16 mouse cellular contexts compared by ENCODE assay signal in genomic region chr13:24825587-24825986, GRCm38 (mm10). TPM values are rescaled to one million over a fixed set of nuclear protein-coding genes. Genes with fewer than 3 reads are reported as not detected.
DNase-seq lines count a peak whose midpoint lies in the region; ATAC-seq and TF ChIP-seq lines count a peak whose summit lies in the region.
"Had no signal": no experiment of that assay in that cellular context is flagged by ENCODE, and none has a peak within 500 bp of the region (broad histone marks: within the 10 kb centered on the region; RNA-seq: fewer than 3 reads in every experiment).

No protein-coding gene starts in this region.

- H3K4me1 ChIP-seq in heart, embryonic 13.5 days = peaks cover 40% of the 10 kb centered on the region
- peaks cover 28% of the 10 kb centered on the region for H3K4me1 ChIP-seq in heart, embryonic 12.5 days (replicated peaks)
- peaks cover 7% of the 10 kb centered on the region for H3K4me1 ChIP-seq in liver, adult 2 months (ENCODE audit: control insufficient read depth, insufficient read depth, low read length)
- H3K4me1 ChIP-seq in liver, embryonic 11.5 days (replicated peaks; ENCODE audit: control insufficient read depth, insufficient read depth, low read length) = no peaks in the 10 kb centered on the region; the same call in 1 of the 2 replicates

- peak; percentile 40 for DNase-seq in adrenal gland, postnatal 14 days
- no peak for DNase-seq in adrenal gland, adult 18-20 months (ENCODE audit: low spot score in 2 of 2)
- DNase-seq in liver, adult 2 months (ENCODE audit: extremely low read depth, low read depth, low spot score) = peak; percentile 87
- DNase-seq in liver, embryonic 11.5 days (ENCODE audit: low spot score) = no peak
- peak; percentile 67 to 73 for DNase-seq in kidney, postnatal 36 days
- DNase-seq: lung, postnatal 14 days; thymus, adult 2 months had no signal

- TF ChIP-seq CTCF in liver, adult 2 months (IDR thresholded peaks at IDR 0.05; ENCODE audit: low read depth, low read length) = no peak

- H3K36me3 ChIP-seq in heart, embryonic 13.5 days = peaks cover 21% of the 10 kb centered on the region
- peaks cover 7% of the 10 kb centered on the region for H3K36me3 ChIP-seq in heart, embryonic 12.5 days
- H3K36me3 ChIP-seq in liver, adult 2 months (ENCODE audit: control insufficient read depth, insufficient read depth, low read length) = no peaks in the 10 kb centered on the region
- H3K36me3 ChIP-seq in liver, embryonic 11.5 days (ENCODE audit: control insufficient read depth, insufficient read depth, low read length) = no peaks in the 10 kb centered on the region
- H3K36me3 ChIP-seq: embryonic facial prominence, embryonic 15.5 days; midbrain, embryonic 12.5 days had no signal

- no peaks in the 10 kb centered on the region for H3K79me2 ChIP-seq in liver, adult 2 months (ENCODE audit: control insufficient read depth, insufficient read depth, low read length)

- 0 out of 2 replicates have a peak overlapping the region, but pooled peaks have one; percentile 47 for H3K9ac ChIP-seq in heart, embryonic 13.5 days
- H3K9ac ChIP-seq in heart, embryonic 12.5 days = no peak overlapping the region
- no peak overlapping the region for H3K9ac ChIP-seq in liver, adult 2 months (ENCODE audit: low read depth, low read length)
- no peak overlapping the region for H3K9ac ChIP-seq in liver, embryonic 11.5 days (ENCODE audit: low read depth, low read length)
- H3K9ac ChIP-seq: embryonic facial prominence, embryonic 15.5 days; forebrain, embryonic 13.5 days; liver, embryonic 14.5 days; midbrain, embryonic 12.5 days had no signal

- no peaks in the 10 kb centered on the region for H3K27me3 ChIP-seq in heart, embryonic 13.5 days (replicated peaks)
- H3K27me3 ChIP-seq in heart, embryonic 12.5 days (replicated peaks) = no peaks in the 10 kb centered on the region
- no peaks in the 10 kb centered on the region for H3K27me3 ChIP-seq in liver, adult 2 months (ENCODE audit: control insufficient read depth, insufficient read depth, low read length)
- H3K27me3 ChIP-seq in liver, embryonic 11.5 days (replicated peaks; ENCODE audit: control insufficient read depth, insufficient read depth, low read length) = no peaks in the 10 kb centered on the region
- H3K27me3 ChIP-seq: embryonic facial prominence, embryonic 15.5 days; forebrain, embryonic 13.5 days; midbrain, embryonic 12.5 days had no signal

- TF ChIP-seq POLR2A in liver, adult 2 months (IDR thresholded peaks at IDR 0.05; ENCODE audit: extremely low read depth, insufficient read depth, low read length) = no peak

- H3K4me2 ChIP-seq in heart, embryonic 13.5 days = peak overlapping the region; percentile 13; the same call in 1 of the 2 replicates
- no peak overlapping the region for H3K4me2 ChIP-seq in heart, embryonic 12.5 days
- no peak overlapping the region for H3K4me2 ChIP-seq in liver, embryonic 11.5 days
- H3K4me2 ChIP-seq: embryonic facial prominence, embryonic 15.5 days; forebrain, embryonic 13.5 days; midbrain, embryonic 12.5 days had no signal

- H3K9me3 ChIP-seq in heart, embryonic 13.5 days = no peaks in the 10 kb centered on the region
- no peaks in the 10 kb centered on the region; the same call in 1 of the 2 replicates for H3K9me3 ChIP-seq in heart, embryonic 12.5 days (replicated peaks)
- no peaks in the 10 kb centered on the region for H3K9me3 ChIP-seq in liver, embryonic 11.5 days (ENCODE audit: control insufficient read depth, low read length)
- H3K9me3 ChIP-seq: embryonic facial prominence, embryonic 15.5 days; forebrain, embryonic 13.5 days; midbrain, embryonic 12.5 days had no signal

- H3K27ac ChIP-seq in heart, embryonic 13.5 days (replicated peaks) = peak overlapping the region; percentile 51
- H3K27ac ChIP-seq in heart, embryonic 12.5 days (ENCODE audit: poor library complexity, severe bottlenecking) = no peak overlapping the region
- peak overlapping the region; percentile 40; the same call in 1 of the 2 replicates for H3K27ac ChIP-seq in liver, adult 2 months (replicated peaks; ENCODE audit: insufficient read depth, low read depth, low read length)
- no peak overlapping the region for H3K27ac ChIP-seq in liver, embryonic 11.5 days (ENCODE audit: low read depth, low read length)
- H3K27ac ChIP-seq: embryonic facial prominence, embryonic 15.5 days; forebrain, embryonic 13.5 days; liver, embryonic 14.5 days; midbrain, embryonic 12.5 days had no signal

- ATAC-seq in heart, embryonic 13.5 days (ENCODE audit: extremely low read depth, insufficient number of reproducible peaks, low FRiP score, low TSS enrichment) = no peak
- ATAC-seq in heart, embryonic 12.5 days (ENCODE audit: insufficient number of reproducible peaks, low FRiP score) = no peak
- no peak for ATAC-seq in liver, embryonic 11.5 days (replicated peaks; ENCODE audit: low FRiP score)
- no peak for ATAC-seq in megakaryocyte-erythroid progenitor cell, adult 5-6 weeks (replicated peaks; ENCODE audit: low FRiP score, low TSS enrichment, poor library complexity, severe bottlenecking)
- ATAC-seq: forebrain, embryonic 13.5 days had no signal

- 66% methylated on average over 4 of the region's 4 CpGs for WGBS in heart, embryonic 13.5 days
- WGBS in heart, embryonic 12.5 days = 80% methylated on average over 4 of the region's 4 CpGs
- 16% methylated on average over 4 of the region's 4 CpGs for WGBS in liver, adult 2 months
- WGBS in liver, embryonic 11.5 days = 88% methylated on average over 4 of the region's 4 CpGs

- H3K4me3 ChIP-seq in heart, embryonic 13.5 days = no peak overlapping the region
- no peak overlapping the region for H3K4me3 ChIP-seq in heart, embryonic 12.5 days
- no peak overlapping the region for H3K4me3 ChIP-seq in liver, adult 2 months (ENCODE audit: insufficient read depth, low read depth, low read length)
- H3K4me3 ChIP-seq in liver, embryonic 11.5 days (ENCODE audit: low read depth, low read length) = no peak overlapping the region
- H3K4me3 ChIP-seq: embryonic facial prominence, embryonic 15.5 days; forebrain, embryonic 13.5 days; midbrain, embryonic 12.5 days had no signal

RNA-seq across cellular contexts. Expression of gene Acot13, which starts 5.8 kb away (rescaled TPM):
- 135 and 157 TPM in 2 replicates for total RNA-seq in adrenal gland, postnatal 14 days (2021)
- total RNA-seq in adrenal gland, adult 18-20 months (2021) = 10 to 100 TPM; 67.1 to 80.5 TPM
- polyA plus RNA-seq in heart, embryonic 13.5 days (2015; fragmentation: Nextera tagmentation; extraction: Ambion mirVana) = 210 and 242 TPM in 2 replicates
- 187 and 195 TPM in 2 replicates for polyA plus RNA-seq in heart, embryonic 12.5 days (2016; fragmentation: Nextera tagmentation; extraction: Ambion mirVana)
- 95.8 and 97.7 TPM in 2 replicates for total RNA-seq in liver, adult 2 months (2014; rRNA removed)
- 96.4 and 108 TPM in 2 replicates for polyA plus RNA-seq in liver, adult 2 months (2012; rRNA removed)
- 88.1 and 95.1 TPM in 2 replicates for polyA plus RNA-seq in liver, embryonic 11.5 days (2014; fragmentation: Nextera tagmentation; extraction: Ambion mirVana)
- total RNA-seq in megakaryocyte-erythroid progenitor cell, adult 5-6 weeks (2014; fragmentation: Nextera tagmentation) = 39.4 and 69.5 TPM in 2 replicates
- 80.5 and 87.5 TPM in 2 replicates for total RNA-seq in megakaryocyte-erythroid progenitor cell, adult 5-6 weeks (2017)

RNA-seq across cellular contexts. Expression of gene Tdp2, which starts 5.9 kb away (rescaled TPM):
- 24.3 and 26.0 TPM in 2 replicates for total RNA-seq in adrenal gland, postnatal 14 days (2021)
- total RNA-seq in adrenal gland, adult 18-20 months (2021) = 10 to 100 TPM; 15.8 to 19.8 TPM
- polyA plus RNA-seq in heart, embryonic 13.5 days (2015; fragmentation: Nextera tagmentation; extraction: Ambion mirVana) = 30.4 and 34.0 TPM in 2 replicates
- 38.5 and 38.9 TPM in 2 replicates for polyA plus RNA-seq in heart, embryonic 12.5 days (2016; fragmentation: Nextera tagmentation; extraction: Ambion mirVana)
- 28.9 and 29.4 TPM in 2 replicates for total RNA-seq in liver, adult 2 months (2014; rRNA removed)
- 18.5 and 18.6 TPM in 2 replicates for polyA plus RNA-seq in liver, adult 2 months (2012; rRNA removed)
- 55.4 and 59.6 TPM in 2 replicates for polyA plus RNA-seq in liver, embryonic 11.5 days (2014; fragmentation: Nextera tagmentation; extraction: Ambion mirVana)
- 61.6 and 87.7 TPM in 2 replicates for total RNA-seq in megakaryocyte-erythroid progenitor cell, adult 5-6 weeks (2014; fragmentation: Nextera tagmentation)
- total RNA-seq in megakaryocyte-erythroid progenitor cell, adult 5-6 weeks (2017) = 61.8 and 64.1 TPM in 2 replicates

RNA-seq across cellular contexts. Expression of gene D130043K22Rik, which starts 19.3 kb away (rescaled TPM):
- total RNA-seq in adrenal gland, postnatal 14 days (2021) = 0.83 and 1.3 TPM in 2 replicates
- under 1 TPM; 0.51 to 0.66 TPM for total RNA-seq in adrenal gland, adult 18-20 months (2021)
- polyA plus RNA-seq in heart, embryonic 13.5 days (2015; fragmentation: Nextera tagmentation; extraction: Ambion mirVana) = 0.05 and 0.20 TPM in 2 replicates
- 0.28 TPM in 1 of 2 replicates, not detected in the other for polyA plus RNA-seq in heart, embryonic 12.5 days (2016; fragmentation: Nextera tagmentation; extraction: Ambion mirVana)
- 12.2 and 15.9 TPM in 2 replicates for total RNA-seq in liver, adult 2 months (2014; rRNA removed)
- polyA plus RNA-seq in liver, adult 2 months (2012; rRNA removed) = 3.8 and 8.1 TPM in 2 replicates
- 0.40 TPM in 1 of 2 replicates, not detected in the other for polyA plus RNA-seq in liver, embryonic 11.5 days (2014; fragmentation: Nextera tagmentation; extraction: Ambion mirVana)
- total RNA-seq in megakaryocyte-erythroid progenitor cell, adult 5-6 weeks (2014; fragmentation: Nextera tagmentation) = not detected in 2 replicates
- 0.38 TPM in 1 of 2 replicates, not detected in the other for total RNA-seq in megakaryocyte-erythroid progenitor cell, adult 5-6 weeks (2017)
- total RNA-seq: gastrocnemius, adult 8-10 months; hematopoietic stem cell, adult 5-6 weeks had no signal

RNA-seq across cellular contexts. Expression of gene BC005537, which starts 24.1 kb away (rescaled TPM):
- total RNA-seq in adrenal gland, postnatal 14 days (2021) = 168 and 171 TPM in 2 replicates
- 100 to 1,000 TPM; 173 to 246 TPM for total RNA-seq in adrenal gland, adult 18-20 months (2021)
- polyA plus RNA-seq in heart, embryonic 13.5 days (2015; fragmentation: Nextera tagmentation; extraction: Ambion mirVana) = 8.5 and 10.5 TPM in 2 replicates
- 9.4 and 12.6 TPM in 2 replicates for polyA plus RNA-seq in heart, embryonic 12.5 days (2016; fragmentation: Nextera tagmentation; extraction: Ambion mirVana)
- total RNA-seq in liver, adult 2 months (2014; rRNA removed) = 63.3 and 80.9 TPM in 2 replicates
- 20.3 and 23.5 TPM in 2 replicates for polyA plus RNA-seq in liver, adult 2 months (2012; rRNA removed)
- 18.3 and 18.8 TPM in 2 replicates for polyA plus RNA-seq in liver, embryonic 11.5 days (2014; fragmentation: Nextera tagmentation; extraction: Ambion mirVana)
- 91.9 and 121 TPM in 2 replicates for total RNA-seq in megakaryocyte-erythroid progenitor cell, adult 5-6 weeks (2014; fragmentation: Nextera tagmentation)
- 42.4 and 44.0 TPM in 2 replicates for total RNA-seq in megakaryocyte-erythroid progenitor cell, adult 5-6 weeks (2017)

Comparison
In these comparisons a context has a peak if more than half of its experiments do, and no peak if none do; other contexts are left out.
1. DNase-seq: peak in adrenal gland, postnatal 14 days (single experiment), liver, adult 2 months (single experiment) and kidney, postnatal 36 days (2 of 2); none in adrenal gland, adult 18-20 months (0 of 2) and liver, embryonic 11.5 days (single experiment).
2. H3K27ac ChIP-seq: peak in heart, embryonic 13.5 days (single experiment) and liver, adult 2 months (single experiment); none in heart, embryonic 12.5 days (single experiment) and liver, embryonic 11.5 days (single experiment).